Comparison of ENCODE assay signal across 10 mouse cellular contexts in genomic region chr3:141887476-141888274, GRCm38 (mm10).
A peak's percentile ranks its signal among the peaks of the same experiment; 100 is the strongest.
DNase-seq lines count a peak whose midpoint lies in the region; ATAC-seq and TF ChIP-seq lines count a peak whose summit lies in the region.
"Had no signal": no experiment of that assay in that cellular context is flagged by ENCODE, and none has a peak within 500 bp of the region (broad histone marks: within the 10 kb centered on the region; RNA-seq: fewer than 3 reads in every experiment).

No protein-coding gene starts in this region.

- H3K9ac ChIP-seq in liver, adult 2 months (ENCODE audit: low read depth, low read length), result no peak overlapping the region
- no peak overlapping the region for H3K9ac ChIP-seq in liver, embryonic 11.5 days (ENCODE audit: low read depth, low read length)

- 58% methylated on average over 4 of the region's 4 CpGs for WGBS in liver, adult 2 months
- WGBS in liver, embryonic 11.5 days, result 54% methylated on average over 4 of the region's 4 CpGs

- peak; percentile 18 for DNase-seq in liver, adult 2 months (ENCODE audit: extremely low read depth, low read depth, low spot score)
- no peak for DNase-seq in liver, embryonic 11.5 days (ENCODE audit: low spot score)
- DNase-seq in MN1 (ENCODE audit: low spot score), result peak; percentile 42
- DNase-seq in embryo, embryonic 10 days (ENCODE audit: low spot score), result peak; percentile 55
- peak; percentile 31 for DNase-seq in mesoderm, embryonic 11.5 days (ENCODE audit: low read depth, low spot score)
- DNase-seq in yolk sac, embryonic 10.5 days (ENCODE audit: low spot score), result no peak
- DNase-seq in heart, adult 8-10 months (ENCODE audit: low spot score), result no peak
- DNase-seq: adrenal gland, adult 2 months had no signal

- H3K4me3 ChIP-seq in liver, adult 2 months (ENCODE audit: insufficient read depth, low read depth, low read length), result no peak overlapping the region
- H3K4me3 ChIP-seq in liver, embryonic 11.5 days (ENCODE audit: low read depth, low read length), result no peak overlapping the region

- no peaks in the 10 kb centered on the region for H3K79me2 ChIP-seq in liver, adult 2 months (ENCODE audit: control insufficient read depth, insufficient read depth, low read length)

- no peaks in the 10 kb centered on the region for H3K36me3 ChIP-seq in liver, adult 2 months (ENCODE audit: control insufficient read depth, insufficient read depth, low read length)
- no peaks in the 10 kb centered on the region for H3K36me3 ChIP-seq in liver, embryonic 11.5 days (ENCODE audit: control insufficient read depth, insufficient read depth, low read length)

- peak; percentile 14; the same call in 1 of the 2 replicates for TF ChIP-seq CTCF in liver, adult 2 months (IDR thresholded peaks at IDR 0.05; ENCODE audit: low read depth, low read length)

- no peak overlapping the region for H3K27ac ChIP-seq in liver, adult 2 months (replicated peaks; ENCODE audit: insufficient read depth, low read depth, low read length)
- no peak overlapping the region for H3K27ac ChIP-seq in liver, embryonic 11.5 days (ENCODE audit: low read depth, low read length)
- H3K27ac ChIP-seq: macrophage had no signal

- no peaks in the 10 kb centered on the region for H3K9me3 ChIP-seq in liver, embryonic 11.5 days (ENCODE audit: control insufficient read depth, low read length)

- no peaks in the 10 kb centered on the region for H3K27me3 ChIP-seq in liver, adult 2 months (ENCODE audit: control insufficient read depth, insufficient read depth, low read length)
- H3K27me3 ChIP-seq in liver, embryonic 11.5 days (replicated peaks; ENCODE audit: control insufficient read depth, insufficient read depth, low read length), result no peaks in the 10 kb centered on the region

- ATAC-seq in liver, embryonic 11.5 days (replicated peaks; ENCODE audit: low FRiP score), result no peak

- no peaks in the 10 kb centered on the region for H3K4me1 ChIP-seq in liver, adult 2 months (ENCODE audit: control insufficient read depth, insufficient read depth, low read length)
- H3K4me1 ChIP-seq in liver, embryonic 11.5 days (replicated peaks; ENCODE audit: control insufficient read depth, insufficient read depth, low read length), result no peaks in the 10 kb centered on the region

- no peak overlapping the region for H3K4me2 ChIP-seq in liver, embryonic 11.5 days
- H3K4me2 ChIP-seq: heart, embryonic 11.5 days had no signal

- no peak for TF ChIP-seq POLR2A in liver, adult 2 months (IDR thresholded peaks at IDR 0.05; ENCODE audit: extremely low read depth, insufficient read depth, low read length)

Comparison
In these comparisons a context has a peak if more than half of its experiments do, and no peak if none do; other contexts are left out.
1. DNase-seq: peak in liver, adult 2 months (single experiment), MN1 (single experiment), embryo, embryonic 10 days (single experiment) and mesoderm, embryonic 11.5 days (single experiment); none in liver, embryonic 11.5 days (single experiment), yolk sac, embryonic 10.5 days (single experiment) and heart, adult 8-10 months (single experiment).